Mouse (Mus musculus): ENCODE data around the gene Gapvd1. TPM values are rescaled to one million over a fixed set of nuclear protein-coding genes. Genes with fewer than 3 reads are reported as not detected.
A peak's percentile ranks its signal among the peaks of the same experiment; 100 is the strongest.

The Gapvd1 gene
- total RNA-seq, 2 experiments from 2014 or later, result 56.7 to 65.5 TPM

GRCm38 (mm10) chr2:34644571-34645526 lies 110.2 kb downstream of the Gapvd1 start:
- ATAC-seq (replicated peaks; ENCODE audit: poor library complexity, severe bottlenecking), result peak; percentile 68

- ATAC-seq (replicated peaks; ENCODE audit: poor library complexity, severe bottlenecking), result peak; percentile 33
These were observed 112.7 kb downstream of the Gapvd1 start for GRCm38 (mm10) chr2:34642351-34642750.

GRCm38 (mm10) chr2:34639725-34640124 lies 115.3 kb downstream of the Gapvd1 start:
- ATAC-seq (replicated peaks; ENCODE audit: poor library complexity, severe bottlenecking), result no peak

GRCm38 (mm10) chr2:34638955-34639650 lies 115.9 kb downstream of the Gapvd1 start:
- ATAC-seq (replicated peaks; ENCODE audit: poor library complexity, severe bottlenecking), result peak; percentile 86

GRCm38 (mm10) chr2:34635249-34636165 lies 119.5 kb downstream of the Gapvd1 start:
- no peak for ATAC-seq (replicated peaks; ENCODE audit: poor library complexity, severe bottlenecking)

- ATAC-seq (replicated peaks; ENCODE audit: poor library complexity, severe bottlenecking), result no peak
These were observed 123.0 kb downstream of the Gapvd1 start for GRCm38 (mm10) chr2:34632051-34632450.

GRCm38 (mm10) chr2:34630445-34630844 lies 124.6 kb downstream of the Gapvd1 start:
- no peak for ATAC-seq (replicated peaks; ENCODE audit: poor library complexity, severe bottlenecking)

- no peak for ATAC-seq (replicated peaks; ENCODE audit: poor library complexity, severe bottlenecking)
These were observed 125.3 kb downstream of the Gapvd1 start for GRCm38 (mm10) chr2:34629758-34630157.

- ATAC-seq (replicated peaks; ENCODE audit: poor library complexity, severe bottlenecking), result peak; percentile 41; the same call in 1 of the 2 replicates
These were observed 126.0 kb downstream of the Gapvd1 start for GRCm38 (mm10) chr2:34628903-34629540.

- peak; percentile 49 for ATAC-seq (replicated peaks; ENCODE audit: poor library complexity, severe bottlenecking)
These were observed 127.5 kb downstream of the Gapvd1 start for GRCm38 (mm10) chr2:34627328-34628226.

Other genes starting within 250 kb of the Gapvd1 start
- 559 and 592 TPM in 2 replicates for gene Hspa5, start 16.7 kb upstream of the Gapvd1 start, total RNA-seq (2014; fragmentation: Nextera tagmentation)
- gene Hspa5, start 16.7 kb upstream of the Gapvd1 start, total RNA-seq (2017), result 1,947 and 2,193 TPM in 2 replicates
- gene Rabepk, start 44.7 kb upstream of the Gapvd1 start, total RNA-seq (2014; fragmentation: Nextera tagmentation), result 31.3 and 33.6 TPM in 2 replicates
- 38.0 and 49.0 TPM in 2 replicates for gene Rabepk, start 44.7 kb upstream of the Gapvd1 start, total RNA-seq (2017)
- gene Fbxw2, start 71.1 kb upstream of the Gapvd1 start, total RNA-seq (2014; fragmentation: Nextera tagmentation), result 42.7 and 63.4 TPM in 2 replicates
- gene Fbxw2, start 71.1 kb upstream of the Gapvd1 start, total RNA-seq (2017), result 52.8 and 56.7 TPM in 2 replicates
- gene Gm34653, start 77.8 kb upstream of the Gapvd1 start, total RNA-seq (2014; fragmentation: Nextera tagmentation), result not detected in 2 replicates
- not detected in 2 replicates for gene Gm34653, start 77.8 kb upstream of the Gapvd1 start, total RNA-seq (2017)
- not detected in 2 replicates for gene Cutal, start 119.2 kb upstream of the Gapvd1 start, total RNA-seq (2014; fragmentation: Nextera tagmentation)
- gene Cutal, start 119.2 kb upstream of the Gapvd1 start, total RNA-seq (2017), result not detected in 2 replicates
- 64.4 and 67.3 TPM in 2 replicates for gene Psmd5, start 119.7 kb upstream of the Gapvd1 start, total RNA-seq (2014; fragmentation: Nextera tagmentation)
- gene Psmd5, start 119.7 kb upstream of the Gapvd1 start, total RNA-seq (2017), result 36.8 and 60.4 TPM in 2 replicates
- gene Phf19, start 158.8 kb upstream of the Gapvd1 start, total RNA-seq (2014; fragmentation: Nextera tagmentation), result 22.6 and 25.9 TPM in 2 replicates
- 5.9 and 7.9 TPM in 2 replicates for gene Phf19, start 158.8 kb upstream of the Gapvd1 start, total RNA-seq (2017)
- gene Traf1, start 206.5 kb upstream of the Gapvd1 start, total RNA-seq (2014; fragmentation: Nextera tagmentation), result not detected in 2 replicates
- 0.09 and 0.15 TPM in 2 replicates for gene Traf1, start 206.5 kb upstream of the Gapvd1 start, total RNA-seq (2017)

Measured in granulocyte monocyte progenitor cell, adult 5-6 weeks (primary cell).